Mouse (Mus musculus): Measurements from ENCODE around the gene Wdfy2. TPM values are rescaled to one million over a fixed set of nuclear protein-coding genes. Genes with fewer than 3 reads are reported as not detected.

Wdfy2 gene
- total RNA-seq, 4 experiments from 2014 or later = 39.7 to 40.5 (median 40.0) TPM

DNA sequence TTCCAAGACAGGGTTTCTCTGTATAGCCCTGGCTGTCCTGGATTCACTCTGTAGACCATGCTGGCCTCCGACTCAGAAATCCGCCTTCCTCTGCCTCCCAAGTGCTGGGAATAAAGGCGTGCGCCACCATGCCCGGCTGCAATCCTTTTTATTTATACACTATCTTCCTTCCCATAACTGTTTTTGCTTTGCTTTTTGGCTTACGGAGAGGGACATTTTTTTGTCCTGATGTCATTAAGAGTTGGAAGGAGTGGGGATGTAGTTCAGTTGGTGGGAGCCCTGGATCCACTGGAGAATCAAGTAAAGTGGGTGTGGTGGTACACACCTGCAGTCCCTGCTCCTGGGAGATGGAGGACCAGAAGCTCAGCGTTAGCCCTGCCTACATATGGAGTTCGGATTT is 6.7 kb downstream of the Wdfy2 start:
- DNase-seq = no peak

DNA sequence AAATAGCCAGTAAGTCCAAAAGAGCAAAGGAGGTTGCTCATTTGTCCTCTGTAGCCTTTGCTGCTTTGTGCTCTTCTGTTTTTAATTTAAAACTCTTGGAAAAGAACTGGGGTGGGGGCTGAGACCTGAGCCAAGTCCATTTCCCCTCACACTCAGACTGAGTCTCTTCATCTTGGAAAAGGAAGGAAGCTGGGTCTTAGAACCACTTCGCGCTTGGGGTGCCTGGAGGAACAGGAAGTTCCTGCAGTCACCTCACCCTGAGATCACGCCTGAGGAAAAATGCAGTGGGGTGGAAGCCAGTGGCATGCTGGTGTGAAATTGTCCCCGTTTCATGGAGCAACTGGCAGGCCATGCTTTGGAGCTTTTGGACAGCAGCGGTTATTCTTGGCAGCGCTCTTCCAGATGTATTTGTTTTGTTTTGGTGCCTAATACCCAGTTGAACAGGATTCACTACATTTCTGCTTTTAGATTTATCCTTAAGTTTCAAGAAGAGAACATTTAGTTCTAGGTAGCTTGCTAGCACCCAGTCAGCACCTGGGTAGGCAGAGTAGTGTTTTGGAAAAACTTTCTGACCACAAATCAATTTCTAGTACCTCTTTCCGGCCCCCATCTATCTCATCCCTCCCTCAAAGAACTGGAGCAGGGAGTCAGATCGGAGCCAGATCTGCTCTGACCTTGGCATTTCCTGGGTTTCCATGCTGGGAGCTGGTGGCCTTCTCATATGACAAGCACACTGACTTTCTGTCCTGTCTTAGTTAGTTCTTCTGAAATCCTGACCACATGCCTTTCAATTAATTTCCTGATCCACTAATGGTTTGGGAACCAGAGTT is 7.7 kb downstream of the Wdfy2 start:
- DNase-seq = peak; percentile 86

DNA sequence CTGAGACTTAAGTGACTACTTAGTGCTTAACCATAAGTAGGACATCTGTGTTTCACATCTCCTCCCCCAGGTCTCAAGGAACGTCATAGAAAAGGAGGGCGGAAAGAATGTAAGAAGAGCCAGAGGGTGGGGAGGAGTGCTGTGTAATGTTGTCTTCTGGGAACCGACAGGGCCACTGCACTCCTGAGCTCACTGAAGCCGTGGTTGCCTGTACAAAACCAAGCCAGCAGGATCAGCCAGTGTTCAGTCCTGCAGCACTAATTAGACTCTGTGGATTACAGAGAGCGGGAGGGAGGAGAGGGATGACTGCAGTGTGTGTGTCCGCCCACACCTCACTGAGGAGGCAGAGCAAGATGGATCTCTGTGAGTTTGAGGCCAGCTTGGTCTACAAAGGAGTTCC is 13.5 kb downstream of the Wdfy2 start:
- DNase-seq = no peak

GRCm38 (mm10) chr14:62852840-62853239 is 15.4 kb downstream of the Wdfy2 start:
- DNase-seq = no peak

DNA sequence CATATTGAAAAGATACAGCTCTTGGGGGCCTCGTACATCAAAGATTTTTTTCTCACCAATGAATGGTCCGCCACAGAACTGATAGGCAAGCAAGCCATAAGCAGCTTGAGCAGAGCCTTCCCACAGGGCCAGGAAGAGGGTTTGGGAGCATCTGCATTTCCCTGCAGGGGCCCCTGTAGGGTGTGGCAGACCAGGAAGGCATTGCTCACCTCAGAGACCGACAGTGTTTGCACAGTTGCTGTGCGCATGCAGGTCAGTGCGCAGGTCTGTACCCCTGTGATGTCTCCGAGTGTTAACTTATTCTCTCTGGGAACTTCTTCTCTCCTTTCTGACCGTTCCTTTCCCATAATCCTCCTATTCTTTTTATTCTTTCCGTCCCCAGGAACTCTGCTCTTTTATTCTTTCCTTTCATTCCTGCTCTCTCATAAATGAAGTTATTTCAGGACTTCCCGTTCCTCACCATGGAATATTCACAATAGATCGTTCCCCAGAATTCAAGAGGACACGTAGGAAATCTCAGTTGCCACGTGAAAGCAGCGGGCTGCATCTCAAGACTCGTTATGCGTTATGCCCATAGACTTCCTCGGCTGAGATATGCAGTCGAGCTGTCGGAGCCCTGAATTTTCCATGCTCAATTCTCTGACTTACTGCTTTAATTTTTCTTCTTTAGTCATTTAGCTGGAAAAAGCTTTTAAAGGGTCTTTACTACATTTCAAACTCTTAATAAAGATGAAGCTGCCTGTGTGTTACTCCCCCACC is 17.8 kb downstream of the Wdfy2 start:
- DNase-seq = no peak

GRCm38 (mm10) chr14:62855863-62856262 is 18.4 kb downstream of the Wdfy2 start:
- DNase-seq = no peak

GRCm38 (mm10) chr14:62856490-62856889 is 19.0 kb downstream of the Wdfy2 start:
- DNase-seq = no peak

DNA sequence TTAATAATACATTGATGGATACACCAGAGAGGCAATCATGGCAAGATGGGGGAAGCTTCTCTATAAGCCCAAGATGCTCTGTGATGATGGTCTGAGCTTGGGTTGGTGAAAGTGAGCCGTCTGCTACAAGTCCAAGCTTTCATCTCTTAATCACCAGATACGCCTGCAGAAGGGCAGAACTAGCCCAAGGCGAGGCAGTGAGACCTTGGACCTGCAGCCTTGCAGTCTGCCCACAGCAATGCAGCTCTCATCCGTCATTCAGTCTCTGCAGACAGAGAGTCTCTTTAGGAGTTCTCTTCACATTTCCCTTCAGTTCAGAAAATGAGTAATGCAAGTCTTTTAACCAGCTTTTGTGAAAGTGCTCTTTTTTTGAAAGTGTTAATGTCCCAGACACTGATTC is 20.4 kb downstream of the Wdfy2 start:
- peak; percentile 57 for DNase-seq

- no peak for DNase-seq
Measured at GRCm38 (mm10) chr14:62858311-62858710, 20.8 kb downstream of the Wdfy2 start.

DNA sequence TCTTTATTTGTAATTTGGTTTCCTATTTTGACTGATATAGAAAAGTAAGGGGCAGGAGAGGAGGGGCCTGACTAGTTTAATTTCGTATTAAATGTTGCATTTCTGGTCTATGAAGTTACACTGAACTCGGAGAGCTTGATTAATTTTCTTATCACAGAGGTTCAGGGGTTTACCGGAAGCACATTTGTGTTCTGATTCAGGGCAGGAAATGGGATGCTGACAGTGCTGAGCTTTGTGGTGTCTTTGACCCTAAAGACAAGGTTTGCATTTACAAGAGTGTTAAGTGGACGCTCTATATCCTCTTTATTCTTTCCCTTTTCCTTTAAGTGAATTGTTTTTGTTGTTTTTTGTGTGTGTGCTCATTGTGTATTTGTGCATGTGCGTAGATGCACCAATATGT is 25.1 kb downstream of the Wdfy2 start:
- no peak for DNase-seq

- DNase-seq = no peak
Measured at GRCm38 (mm10) chr14:62864254-62864653, 26.8 kb downstream of the Wdfy2 start.

DNA sequence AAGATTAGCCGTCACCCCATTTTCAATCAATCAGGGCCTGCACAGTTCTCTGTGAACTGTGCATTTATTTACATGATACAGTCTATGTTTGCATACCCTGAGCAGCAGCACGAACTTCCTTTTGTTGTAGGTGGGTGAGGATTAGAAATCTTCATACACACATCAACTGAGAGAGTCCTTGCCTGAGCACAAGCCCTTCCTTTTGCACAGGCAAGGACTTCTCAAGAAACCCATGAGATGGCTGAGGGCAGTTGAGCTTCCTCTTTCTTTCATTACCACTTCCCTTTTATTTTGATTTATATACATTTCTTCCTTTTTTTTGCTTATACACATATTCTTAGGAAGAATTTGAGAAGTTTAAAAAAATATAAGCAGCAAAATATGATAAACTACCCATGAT is 27.9 kb downstream of the Wdfy2 start:
- DNase-seq = no peak

GRCm38 (mm10) chr14:62867069-62867468 is 29.6 kb downstream of the Wdfy2 start:
- DNase-seq = no peak

GRCm38 (mm10) chr14:62867576-62867975 is 30.1 kb downstream of the Wdfy2 start:
- no peak for DNase-seq

GRCm38 (mm10) chr14:62868254-62868653 is 30.8 kb downstream of the Wdfy2 start:
- no peak for DNase-seq

GRCm38 (mm10) chr14:62870238-62870638 is 32.8 kb downstream of the Wdfy2 start:
- no peak for DNase-seq

DNA sequence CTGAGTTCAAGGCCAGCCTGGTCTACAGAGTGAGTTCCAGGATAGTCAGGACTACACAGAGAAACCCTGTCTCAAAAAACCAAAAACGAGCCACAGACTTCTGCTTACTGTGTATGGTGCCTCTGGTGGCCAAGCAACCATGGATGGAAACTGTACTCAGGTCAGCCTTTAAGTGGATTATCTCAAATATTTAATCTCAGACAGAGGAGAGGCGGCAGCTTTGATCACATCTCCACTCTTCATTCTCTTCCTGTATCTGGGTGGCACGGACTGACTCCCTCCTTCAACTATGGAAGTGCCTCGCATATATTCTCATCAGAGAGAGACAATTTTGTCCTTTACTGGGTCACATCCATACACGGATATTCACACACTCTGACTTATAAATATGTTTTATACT is 34.0 kb downstream of the Wdfy2 start:
- DNase-seq = no peak

DNA sequence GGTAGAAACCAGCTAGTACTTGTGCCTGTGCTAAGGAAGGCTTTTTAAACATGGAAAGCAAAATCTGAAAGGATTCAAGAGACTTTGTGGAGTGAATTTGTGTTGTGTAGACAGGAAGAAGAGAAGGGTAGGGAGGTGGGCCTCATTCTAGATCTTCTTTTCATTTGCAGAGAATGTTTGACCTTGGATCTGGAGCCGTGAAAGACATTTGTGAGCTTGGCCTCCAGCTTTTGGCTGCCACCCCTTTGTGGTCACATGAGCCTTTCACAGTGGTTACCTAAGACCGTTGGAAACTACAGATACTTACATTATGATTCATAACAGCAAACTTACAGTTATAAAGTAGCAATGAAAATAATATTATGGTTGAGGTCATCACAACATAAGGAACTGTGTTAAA is 34.5 kb downstream of the Wdfy2 start:
- DNase-seq = peak; percentile 50

- DNase-seq = no peak
Measured at GRCm38 (mm10) chr14:62873820-62874219, 36.3 kb downstream of the Wdfy2 start.

GRCm38 (mm10) chr14:62874348-62874747 is 36.9 kb downstream of the Wdfy2 start:
- no peak for DNase-seq

- DNase-seq = peak; percentile 29
Measured at GRCm38 (mm10) chr14:62878076-62878475, 40.6 kb downstream of the Wdfy2 start.

DNA sequence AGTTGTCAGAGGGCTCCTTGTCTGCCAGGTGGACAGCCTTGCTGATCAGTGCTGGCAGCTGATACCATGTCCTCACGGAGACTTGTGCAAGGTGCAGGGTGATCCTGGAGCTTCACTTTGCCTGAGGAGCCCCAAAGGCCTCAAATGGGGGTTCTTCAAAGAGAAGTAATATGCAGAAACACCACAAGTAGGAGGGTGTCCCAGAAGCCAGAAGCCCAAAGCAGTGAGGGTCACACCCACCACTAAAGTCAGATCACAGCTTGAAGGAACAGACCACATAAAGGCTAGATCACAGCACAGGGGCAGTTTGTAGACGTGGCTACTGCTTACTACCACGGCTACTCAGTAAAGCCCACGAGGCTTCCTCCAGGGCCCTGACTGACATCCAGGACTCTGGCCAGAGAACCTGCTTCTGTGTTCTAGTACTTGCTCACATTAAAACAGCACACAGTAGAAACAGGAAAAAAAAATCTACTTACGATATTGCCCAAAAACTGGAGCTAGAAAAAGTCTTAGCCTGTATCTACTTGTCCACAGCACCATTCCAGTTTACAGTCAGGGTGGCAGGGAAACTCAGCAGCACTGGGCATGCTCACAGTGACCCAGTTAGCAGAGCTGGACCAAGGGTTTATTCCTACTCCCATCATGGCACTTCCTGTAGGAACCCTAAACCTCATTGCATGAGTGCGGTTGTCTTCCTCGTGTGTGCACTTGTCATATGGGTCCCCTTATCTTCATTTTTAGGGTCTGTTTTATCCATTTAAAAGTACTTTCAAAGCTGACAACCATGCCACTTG is 41.4 kb downstream of the Wdfy2 start:
- no peak for DNase-seq

GRCm38 (mm10) chr14:62879497-62879896 is 42.0 kb downstream of the Wdfy2 start:
- peak; percentile 78 for DNase-seq
